Mouse (Mus musculus) stomach, embryonic 16.5 days (tissue): ENCODE measurements around the gene Tomm5. TPM values are rescaled to one million over a fixed set of nuclear protein-coding genes. Genes with fewer than 3 reads are reported as not detected.

Experiments
- polyA plus RNA-seq: library from polyadenylated mRNA; unstranded; fragments of >200 nt; fragmentation: Nextera tagmentation; extraction: Ambion mirVana; gene quantifications from 2 replicates; pipeline ENCODE4 v1.2.1, GENCODE M21; 2015

The Tomm5 gene
- polyA plus RNA-seq, 1 experiment from 2014 or later = 253 TPM

Other genes starting within 250 kb of the Tomm5 start
- gene Grhpr, start 126.7 kb downstream of the Tomm5 start, polyA plus RNA-seq = 72.0 and 74.2 TPM in 2 replicates
- 17.6 and 17.7 TPM in 2 replicates for gene Zbtb5, start 95.7 kb downstream of the Tomm5 start, polyA plus RNA-seq
- gene Polr1e, start 89.5 kb downstream of the Tomm5 start, polyA plus RNA-seq = 32.7 and 38.4 TPM in 2 replicates
- 13.3 and 13.8 TPM in 2 replicates for gene Fbxo10, start 23.5 kb downstream of the Tomm5 start, polyA plus RNA-seq
- gene Frmpd1, start 76.8 kb upstream of the Tomm5 start, polyA plus RNA-seq = 0.95 and 1.6 TPM in 2 replicates
- gene Trmt10b, start 189.0 kb upstream of the Tomm5 start, polyA plus RNA-seq = 14.0 and 14.8 TPM in 2 replicates
- 7.6 and 8.0 TPM in 2 replicates for gene Dcaf10, start 234.0 kb upstream of the Tomm5 start, polyA plus RNA-seq
- 66.0 and 67.5 TPM in 2 replicates for gene Exosc3, start 234.6 kb upstream of the Tomm5 start, polyA plus RNA-seq